ENCODE assay signal across 14 mouse cellular contexts in the genomic region with DNA sequence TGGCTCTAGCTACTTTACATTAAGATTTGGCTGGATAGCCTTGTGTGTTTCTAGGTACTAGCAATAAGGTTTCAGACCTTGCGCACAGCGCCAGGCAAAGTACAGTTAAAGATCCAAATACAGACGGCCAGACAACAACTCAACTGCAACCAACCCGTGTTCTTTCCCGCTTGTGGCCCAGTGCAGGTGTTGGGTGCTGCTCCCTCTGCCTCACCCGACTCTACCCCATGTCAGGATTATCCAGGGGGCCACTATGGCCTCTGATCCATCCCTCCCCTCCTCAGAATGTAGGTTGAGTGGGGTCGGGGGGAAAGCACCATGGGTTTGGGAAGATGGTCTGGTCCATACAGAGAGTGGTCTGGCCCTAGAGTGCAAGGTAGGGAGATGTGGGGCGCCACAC. TPM values are rescaled to one million over a fixed set of nuclear protein-coding genes. Genes with fewer than 3 reads are reported as not detected.
"Had no signal": no experiment of that assay in that cellular context is flagged by ENCODE, and none has a peak within 500 bp of the region (broad histone marks: within the 10 kb centered on the region; RNA-seq: fewer than 3 reads in every experiment).

No protein-coding gene starts in this region.

- H3K27ac ChIP-seq: kidney, postnatal 0 days; limb, embryonic 15.5 days; liver, embryonic 12.5 days; midbrain, embryonic 10.5 days had no signal

- H3K4me2 ChIP-seq: limb, embryonic 15.5 days; liver, embryonic 12.5 days; lung, embryonic 14.5 days had no signal

- H3K4me3 ChIP-seq: limb, embryonic 15.5 days; liver, embryonic 12.5 days; midbrain, embryonic 10.5 days had no signal

- ATAC-seq: liver, embryonic 12.5 days had no signal

- H3K4me1 ChIP-seq: limb, embryonic 15.5 days; liver, embryonic 12.5 days; midbrain, embryonic 10.5 days had no signal

- DNase-seq: kidney, adult 9 months; kidney, postnatal 36 days; layer of hippocampus, adult 9-11 months; layer of hippocampus, postnatal 36 days; lung, embryonic 14.5 days; lung, postnatal 10 days; lung, postnatal 4 days; thymus, postnatal 4 days had no signal

- H3K9ac ChIP-seq: limb, embryonic 15.5 days; liver, embryonic 12.5 days; lung, embryonic 14.5 days had no signal

- H3K27me3 ChIP-seq: limb, embryonic 15.5 days; liver, embryonic 12.5 days had no signal

- H3K9me3 ChIP-seq: limb, embryonic 15.5 days; liver, embryonic 12.5 days; midbrain, embryonic 10.5 days had no signal

RNA-seq across cellular contexts. Expression of a gene that starts 24.3 kb away (rescaled TPM):
- total RNA-seq: megakaryocyte, adult 5-6 weeks; neutrophil, adult 5-6 weeks had no signal
